In the genomic region with DNA sequence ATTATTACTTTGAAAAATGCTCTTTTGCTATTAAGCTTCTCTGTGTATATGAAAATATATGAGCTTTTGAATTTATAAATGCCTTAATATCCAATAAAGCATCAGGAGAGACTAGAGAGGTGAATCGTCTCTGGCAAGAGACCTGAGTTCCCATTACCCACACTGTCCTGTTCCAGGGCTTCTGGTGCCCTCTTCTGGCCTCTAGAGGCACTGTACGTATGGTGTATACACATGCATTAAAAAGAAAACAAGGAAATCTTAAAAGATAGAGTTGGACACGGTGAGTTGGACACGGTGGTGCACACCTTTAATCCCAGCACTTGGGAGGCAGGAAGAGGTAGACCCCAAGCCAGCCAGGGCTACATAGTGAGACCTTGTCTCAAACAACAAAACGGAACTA, we compare ENCODE assay signal across 8 mouse cellular contexts. TPM values are rescaled to one million over a fixed set of nuclear protein-coding genes. Genes with fewer than 3 reads are reported as not detected.
DNase-seq lines count a peak whose midpoint lies in the region; ATAC-seq lines count a peak whose summit lies in the region.

No protein-coding gene starts in this region.

- H3K36me3 ChIP-seq in heart, embryonic 11.5 days (ENCODE audit: control insufficient read depth, insufficient read depth, low read length) = no peaks in the 10 kb centered on the region; the same call in 1 of the 2 replicates
- no peaks in the 10 kb centered on the region; the same call in 1 of the 2 replicates for H3K36me3 ChIP-seq in midbrain, embryonic 11.5 days (ENCODE audit: control insufficient read depth, insufficient read depth, low read length)

- no peaks in the 10 kb centered on the region for H3K9me3 ChIP-seq in heart, embryonic 11.5 days (replicated peaks; ENCODE audit: control insufficient read depth, low read length)
- H3K9me3 ChIP-seq in midbrain, embryonic 11.5 days (ENCODE audit: control insufficient read depth, low read length) = no peaks in the 10 kb centered on the region

- peak; percentile 25 for DNase-seq in heart, adult 8-10 months (ENCODE audit: low spot score)
- DNase-seq in ES-CJ7 (ENCODE audit: low read depth, low spot score) = peak; percentile 78
- peak; percentile 22 to 30 for DNase-seq in gastrocnemius, postnatal 36 days
- peak; percentile 57 to 69 for DNase-seq in layer of hippocampus, postnatal 10 days (ENCODE audit: low spot score in 2 of 2)
- peak; percentile 88 for DNase-seq in midbrain, embryonic 11.5 days (ENCODE audit: low spot score, missing footprints)
- DNase-seq in spleen, postnatal 36 days (ENCODE audit: low spot score in 2 of 2) = peak; percentile 56 to 68

- no peak overlapping the region for H3K9ac ChIP-seq in heart, embryonic 11.5 days (ENCODE audit: low read depth, low read length)
- H3K9ac ChIP-seq in midbrain, embryonic 11.5 days (ENCODE audit: low read length) = no peak overlapping the region

- intact Hi-C loops in gastrocnemius, postnatal 36 days (cut with DNase I) = no loop called here

- no peaks in the 10 kb centered on the region for H3K27me3 ChIP-seq in heart, embryonic 11.5 days (ENCODE audit: control insufficient read depth, insufficient read depth, low read length)
- H3K27me3 ChIP-seq in midbrain, embryonic 11.5 days (ENCODE audit: control insufficient read depth, insufficient read depth, low read length) = no peaks in the 10 kb centered on the region

- H3K4me1 ChIP-seq in heart, embryonic 11.5 days (ENCODE audit: control insufficient read depth, insufficient read depth, low read length) = no peaks in the 10 kb centered on the region
- H3K4me1 ChIP-seq in midbrain, embryonic 11.5 days (ENCODE audit: control insufficient read depth, insufficient read depth, low read length) = no peaks in the 10 kb centered on the region

- WGBS in heart, embryonic 11.5 days (ENCODE audit: insufficient replicate concordance) = 28% methylated on average over 5 of the region's 5 CpGs
- WGBS in midbrain, embryonic 11.5 days = 33% methylated on average over 5 of the region's 5 CpGs

- no peak overlapping the region for H3K4me3 ChIP-seq in heart, embryonic 11.5 days (ENCODE audit: low read depth, low read length)
- H3K4me3 ChIP-seq in midbrain, embryonic 11.5 days (ENCODE audit: low read depth, low read length) = no peak overlapping the region

- H3K4me2 ChIP-seq in heart, embryonic 11.5 days = no peak overlapping the region
- no peak overlapping the region for H3K4me2 ChIP-seq in midbrain, embryonic 11.5 days

- no peak for ATAC-seq in heart, embryonic 11.5 days (replicated peaks; ENCODE audit: insufficient number of reproducible peaks, low FRiP score, low TSS enrichment)
- ATAC-seq in common myeloid progenitor, adult 5-6 weeks (replicated peaks; ENCODE audit: low read depth, poor library complexity, severe bottlenecking) = peak; percentile 95
- ATAC-seq in midbrain, embryonic 11.5 days (ENCODE audit: low FRiP score) = 0 out of 2 replicates have a peak, but pooled peaks have one; percentile 42

- no peak overlapping the region for H3K27ac ChIP-seq in heart, embryonic 11.5 days (ENCODE audit: low read depth, low read length)
- no peak overlapping the region for H3K27ac ChIP-seq in midbrain, embryonic 11.5 days (ENCODE audit: low read depth, low read length)

RNA-seq across cellular contexts. Expression of a gene that starts 11.1 kb away (rescaled TPM):
- 100 to 1,000 TPM; 333 to 412 (median 402) TPM for total RNA-seq in heart, adult 8-10 months (2022)
- polyA plus RNA-seq in heart, embryonic 11.5 days (2014; fragmentation: Nextera tagmentation; extraction: Ambion mirVana) = 122 and 144 TPM in 2 replicates
- 37.5 and 49.9 TPM in 2 replicates for total RNA-seq in common myeloid progenitor, adult 5-6 weeks (2017)
- total RNA-seq in gastrocnemius, postnatal 36 days (2021) = 100 to 1,000 TPM; 207 to 232 TPM
- 100 to 1,000 TPM; 128 to 140 TPM for total RNA-seq in layer of hippocampus, postnatal 10 days (2021)
- polyA plus RNA-seq in midbrain, embryonic 11.5 days (2014; fragmentation: Nextera tagmentation; extraction: Ambion mirVana) = 63.5 and 66.4 TPM in 2 replicates

RNA-seq across cellular contexts. Expression of a gene that starts 53.4 kb away (rescaled TPM):
- total RNA-seq in heart, adult 8-10 months (2022) = 10 to 100 TPM; 10.7 to 13.4 (median 11.9) TPM
- polyA plus RNA-seq in heart, embryonic 11.5 days (2014; fragmentation: Nextera tagmentation; extraction: Ambion mirVana) = 20.2 and 21.3 TPM in 2 replicates
- 57.9 and 59.6 TPM in 2 replicates for total RNA-seq in common myeloid progenitor, adult 5-6 weeks (2017)
- total RNA-seq in gastrocnemius, postnatal 36 days (2021) = 10 to 100 TPM in 1 of 2 experiments, 1 to 10 TPM in 1; 8.1 to 11.4 TPM
- total RNA-seq in layer of hippocampus, postnatal 10 days (2021) = 10 to 100 TPM; 24.4 to 26.4 TPM
- 25.5 and 26.2 TPM in 2 replicates for polyA plus RNA-seq in midbrain, embryonic 11.5 days (2014; fragmentation: Nextera tagmentation; extraction: Ambion mirVana)

RNA-seq across cellular contexts. Expression of a gene that starts 53.6 kb away (rescaled TPM):
- total RNA-seq in heart, adult 8-10 months (2022) = under 1 TPM; 0.38 to 0.63 (median 0.53) TPM
- polyA plus RNA-seq in heart, embryonic 11.5 days (2014; fragmentation: Nextera tagmentation; extraction: Ambion mirVana) = 1.8 and 3.1 TPM in 2 replicates
- 0.24 and 4.4 TPM in 2 replicates for total RNA-seq in common myeloid progenitor, adult 5-6 weeks (2017)
- under 1 TPM in 1 of 2 experiments, not detected in 1; 0.96 TPM for total RNA-seq in gastrocnemius, postnatal 36 days (2021)
- 1 to 10 TPM; 1.9 to 3.1 TPM for total RNA-seq in layer of hippocampus, postnatal 10 days (2021)
- polyA plus RNA-seq in midbrain, embryonic 11.5 days (2014; fragmentation: Nextera tagmentation; extraction: Ambion mirVana) = 6.6 and 7.5 TPM in 2 replicates

Comparison
In these comparisons a context has a peak if more than half of its experiments do, and no peak if none do; other contexts are left out.
1. DNase-seq: peak in every context shown above with its lines; median percentile 88 in midbrain, embryonic 11.5 days; 78 in ES-CJ7; 63 in layer of hippocampus, postnatal 10 days; 62 in spleen, postnatal 36 days; 26 in gastrocnemius, postnatal 36 days; 25 in heart, adult 8-10 months.